Mouse (Mus musculus): ENCODE measurements at regions not wholly inside any gene's neighbourhood (a gene's known extent, or its start where the extent isn't known, plus 50 kb on each side); places are given as distances from the start of the nearest gene placed in this dataset.

GRCm38 (mm10) chr6:51732298-51732895 is 208.7 kb downstream of the Snx10 start:
- TF ChIP-seq POLR2A (IDR thresholded peaks at IDR 0.05; ENCODE audit: low read depth, low read length) (no peak), CTCF (IDR thresholded peaks at IDR 0.05; ENCODE audit: borderline replicate concordance, insufficient read depth, low read length) (no peak)

All from embryonic fibroblast, embryonic 13.5 days (primary cell).